Mouse (Mus musculus) cerebellum, adult 8-10 months (tissue): ENCODE data around the gene Pam.
"Not testable (repeated sequence)": the region's sequence is repeated elsewhere in the genome, so short reads cannot be mapped to it uniquely, and the experiment has no call there.

ENCODE experiments used
- DNase-seq: peaks from one replicate; pipeline ENCODE4 v3.0.0; 2022

Pam gene

DNA sequence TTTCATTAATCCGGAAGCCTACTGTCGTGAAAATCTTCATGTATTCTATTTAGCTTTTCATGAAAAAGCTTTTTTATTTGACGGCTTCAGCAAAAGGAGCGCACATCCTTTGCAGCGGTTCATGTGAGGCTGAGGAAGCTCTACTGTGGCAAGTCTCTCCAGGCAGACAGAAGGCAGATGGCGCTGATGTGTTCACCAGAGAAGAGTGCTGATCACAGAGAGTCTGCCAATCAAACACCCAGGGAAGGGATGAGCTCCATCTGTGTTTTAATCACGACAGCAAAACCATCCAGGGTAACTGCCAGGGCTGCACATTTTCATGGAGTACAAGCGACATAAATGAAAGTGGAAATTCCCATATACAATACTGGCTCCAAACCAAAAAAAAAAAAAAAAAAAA is 63.6 kb downstream of the Pam start:
- no peak for DNase-seq

- DNase-seq: no peak
These were observed 66.4 kb downstream of the Pam start for GRCm38 (mm10) chr1:98029025-98029424.

DNA sequence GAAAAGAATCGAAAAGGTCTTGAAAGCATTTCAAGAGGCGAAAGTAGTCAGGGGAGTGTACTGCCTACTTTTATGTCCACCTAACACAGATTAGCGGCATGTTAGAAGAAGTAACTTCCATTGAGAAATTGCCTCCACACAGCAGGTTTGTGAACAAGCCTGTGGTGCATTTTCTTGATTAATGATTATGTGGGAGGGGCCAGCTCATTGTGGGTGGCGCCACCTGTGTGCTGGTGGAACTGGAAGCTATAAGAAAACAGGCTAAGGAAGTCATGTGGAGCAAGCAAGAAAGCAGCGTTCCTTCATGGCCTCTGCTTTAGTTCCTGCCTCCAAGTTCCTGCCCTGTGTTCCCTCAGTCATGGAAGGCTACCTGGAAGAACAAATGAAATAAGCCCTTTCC is 67.0 kb downstream of the Pam start:
- DNase-seq: no peak

DNA sequence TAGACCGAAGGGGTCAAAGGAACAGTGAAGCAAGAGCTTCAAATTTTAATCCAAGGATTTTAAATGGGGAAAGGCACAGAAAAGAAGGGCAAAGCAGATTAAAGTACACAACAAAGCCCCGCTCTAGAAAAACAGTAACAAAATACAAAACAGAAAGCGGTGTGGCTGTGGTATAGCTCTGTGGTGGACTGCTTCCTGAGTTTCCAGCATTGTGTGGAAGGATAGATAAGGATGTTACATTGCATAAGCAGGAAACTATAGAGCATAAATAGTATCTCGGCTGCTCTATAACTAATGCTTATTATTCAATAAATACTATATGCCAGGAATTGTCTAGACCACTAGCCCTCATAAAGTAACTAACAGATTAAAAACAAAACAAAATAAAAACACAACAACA is 67.5 kb downstream of the Pam start:
- DNase-seq: no peak

DNA sequence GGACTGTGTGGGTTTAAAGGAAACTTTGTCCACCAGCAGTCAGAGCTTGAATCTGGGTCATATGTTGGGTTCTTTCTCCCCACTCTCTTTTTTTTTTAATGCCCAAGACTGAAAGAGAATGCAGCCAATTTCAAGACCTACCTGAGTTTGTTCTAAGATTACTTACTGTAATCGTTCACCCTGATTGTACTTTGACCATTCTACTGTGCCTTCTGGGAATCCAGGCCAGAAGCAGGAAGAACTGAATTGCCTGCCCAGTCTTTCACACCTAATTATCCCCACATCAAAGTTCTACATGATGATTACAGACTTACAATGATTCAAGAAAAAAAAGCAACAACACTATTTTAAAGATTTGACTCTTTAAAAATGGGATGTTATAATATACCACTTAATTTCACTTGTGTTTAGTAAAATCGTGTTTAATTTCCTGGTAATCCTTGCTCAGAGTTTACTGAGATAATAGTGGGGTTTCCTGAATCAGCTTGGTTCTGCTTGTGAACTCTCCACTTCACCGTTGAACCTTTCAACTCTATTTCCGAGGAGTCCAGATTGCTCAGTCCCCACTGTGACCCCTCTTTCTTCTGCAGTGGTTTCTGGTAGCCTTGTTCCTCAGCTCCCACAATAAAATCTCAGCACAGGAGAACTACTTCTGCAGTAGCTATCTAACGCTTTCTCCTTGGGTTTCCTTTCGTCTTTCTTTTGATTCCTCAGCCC is 69.4 kb downstream of the Pam start:
- DNase-seq: no peak

DNA sequence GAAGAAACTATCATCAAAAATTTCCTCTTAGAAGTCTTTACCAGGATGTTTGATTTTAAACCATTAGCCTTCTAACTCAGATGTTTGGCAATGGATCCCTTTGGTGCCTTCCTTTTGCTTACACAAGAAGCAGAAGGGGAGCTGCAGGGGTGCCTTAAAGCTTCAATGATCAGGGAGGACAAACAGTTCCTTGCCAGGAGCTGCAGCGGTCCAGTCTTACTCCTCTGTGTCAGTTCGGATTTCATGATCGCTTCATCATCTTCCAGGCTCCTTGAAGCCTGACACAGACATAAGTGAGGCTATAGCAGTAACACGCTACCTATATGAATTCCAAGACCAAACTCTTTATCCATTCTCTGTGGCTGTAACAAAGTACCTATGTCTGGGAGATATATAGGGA is 71.6 kb downstream of the Pam start:
- DNase-seq: no peak

GRCm38 (mm10) chr1:98018987-98019386 is 76.5 kb downstream of the Pam start:
- DNase-seq: no peak

GRCm38 (mm10) chr1:98016004-98016848 is 79.2 kb downstream of the Pam start:
- DNase-seq: no peak

DNA sequence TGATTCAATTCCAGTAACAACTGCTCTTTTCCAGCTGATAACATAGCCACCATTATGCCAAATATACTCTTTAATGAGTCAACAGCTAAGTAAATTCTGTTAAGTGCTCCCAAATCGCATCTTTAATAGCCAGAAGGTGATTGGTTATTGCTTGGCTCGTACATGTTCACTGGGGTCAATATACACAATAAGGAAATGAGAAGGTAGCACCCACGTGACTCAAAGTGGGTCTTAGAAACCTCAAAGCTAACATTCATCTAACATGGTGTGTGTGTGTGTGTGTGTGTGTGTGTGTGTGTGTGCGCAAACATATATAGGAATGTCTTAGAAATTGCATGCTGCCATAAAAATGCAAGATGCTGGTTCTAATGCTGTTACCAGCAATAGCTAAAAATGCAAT is 79.9 kb downstream of the Pam start:
- no peak for DNase-seq

DNA sequence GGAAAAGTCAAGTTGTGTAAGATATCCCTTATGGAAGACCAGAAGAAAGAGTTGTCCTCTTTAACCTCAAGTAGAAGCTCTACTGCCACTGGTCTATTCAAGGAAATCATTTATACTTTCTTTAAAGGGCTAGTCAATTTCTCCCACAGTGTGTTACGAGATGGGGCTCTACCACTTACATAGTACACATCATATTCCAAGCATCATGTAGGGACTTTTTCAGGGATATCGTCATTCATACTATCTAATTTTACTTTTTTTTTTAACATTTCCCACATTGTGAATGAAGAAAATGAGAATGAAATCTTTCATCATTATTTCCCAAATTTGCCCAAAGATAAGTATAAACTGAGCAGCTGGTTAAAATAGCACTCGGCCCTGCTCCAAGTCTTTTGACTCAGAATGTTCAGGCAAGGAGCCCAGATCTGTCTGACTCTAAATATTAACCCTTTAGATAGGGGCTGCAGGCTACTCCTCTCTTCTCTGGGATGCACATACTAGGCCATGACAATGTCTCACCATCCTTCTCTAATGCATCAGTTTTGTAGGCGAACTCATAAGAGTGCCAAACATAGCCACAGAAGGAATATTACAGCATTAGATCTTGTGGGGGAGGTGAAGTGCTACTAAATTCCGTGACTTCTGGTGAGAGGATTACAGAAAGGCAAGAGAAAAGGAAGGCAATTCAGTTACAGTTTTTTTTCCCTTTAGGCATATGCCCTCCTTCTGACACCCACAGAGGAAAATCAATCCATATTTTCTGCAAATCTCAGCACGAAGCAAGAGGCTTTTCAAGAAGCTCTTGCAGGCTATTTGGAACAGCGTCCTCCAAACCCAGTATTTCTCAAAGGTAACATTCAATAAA is 92.7 kb downstream of the Pam start:
- no peak for DNase-seq

DNA sequence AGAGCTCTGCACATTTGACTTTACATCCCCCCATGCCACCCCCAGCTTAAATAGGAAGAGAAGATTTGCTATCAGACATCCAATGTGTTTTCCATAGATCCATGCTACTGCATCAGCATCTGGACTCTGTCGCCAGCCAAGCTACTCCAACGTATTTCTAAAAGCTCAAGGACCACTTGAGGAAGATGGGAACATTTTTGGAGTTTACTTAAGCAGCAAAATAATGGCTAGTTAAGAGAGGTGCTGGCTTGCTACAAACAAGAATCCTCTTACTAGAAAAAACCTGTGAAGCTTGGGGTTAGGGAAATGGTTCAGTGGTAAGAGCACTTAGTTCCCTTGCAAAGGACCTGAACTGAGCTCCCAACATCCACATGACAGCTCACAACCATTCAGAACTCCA is 96.0 kb downstream of the Pam start:
- no peak for DNase-seq

DNA sequence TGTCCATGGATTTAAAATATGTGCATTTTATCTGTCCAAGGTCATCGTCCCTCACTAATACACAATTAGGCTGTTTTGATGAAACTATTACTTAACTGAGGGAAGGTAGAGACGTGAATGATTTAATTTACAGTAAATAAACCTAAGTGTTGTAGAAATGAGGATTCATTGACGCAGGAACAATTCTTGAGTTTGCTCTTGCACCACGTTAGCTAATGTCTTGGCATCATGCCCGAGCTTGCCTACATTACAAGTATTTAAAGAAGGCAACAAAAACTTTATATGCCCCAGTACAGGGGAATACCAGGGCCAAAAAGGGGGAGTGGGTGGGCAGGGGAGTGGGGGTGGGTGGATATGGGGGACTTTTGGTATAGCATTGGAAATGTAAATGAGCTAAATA is 96.5 kb downstream of the Pam start:
- DNase-seq: not testable (repeated sequence)

- DNase-seq: no peak
These were observed 98.4 kb downstream of the Pam start for GRCm38 (mm10) chr1:97997088-97997487.

- no peak for DNase-seq
These were observed 103.5 kb downstream of the Pam start for GRCm38 (mm10) chr1:97991976-97992375.

GRCm38 (mm10) chr1:97983189-97983588 is 112.3 kb downstream of the Pam start:
- no peak for DNase-seq

DNA sequence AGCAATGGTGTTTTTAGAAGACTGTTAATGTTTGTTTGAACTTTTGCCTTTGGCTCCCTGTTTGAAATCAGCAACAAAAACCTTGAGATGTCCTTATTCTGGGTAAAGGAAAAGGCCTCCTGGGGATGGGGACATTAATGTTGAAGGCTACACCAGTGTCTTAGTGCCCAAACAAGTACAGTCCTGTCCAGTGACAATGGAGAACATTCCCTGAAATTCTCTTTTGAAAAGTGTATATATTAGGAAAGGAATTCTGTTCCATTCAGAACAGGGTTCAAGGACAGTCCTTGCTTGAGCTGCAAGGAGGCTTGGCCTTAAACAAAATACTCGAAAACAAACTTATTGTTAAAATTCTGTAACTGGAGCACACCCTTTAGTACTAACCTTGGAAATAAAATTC is 116.0 kb downstream of the Pam start:
- no peak for DNase-seq

DNA sequence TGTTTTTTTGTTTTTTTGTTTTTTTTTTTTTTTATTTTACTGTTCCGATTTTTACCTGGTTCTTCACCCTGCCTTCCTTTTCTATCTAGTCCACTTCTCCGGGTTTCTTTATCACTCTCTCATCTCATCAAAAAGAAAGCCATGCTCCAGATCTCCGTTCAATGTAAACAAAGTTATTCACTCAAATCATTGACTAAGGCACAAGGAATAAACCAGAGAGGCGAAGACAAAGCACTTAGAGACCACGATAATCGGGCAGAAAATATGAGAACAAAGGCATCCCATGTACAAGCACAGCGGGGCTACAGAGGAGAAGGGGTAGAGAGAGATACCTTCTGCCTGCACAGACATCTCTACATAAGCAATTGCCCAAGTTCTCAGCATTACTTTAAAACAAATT is 117.9 kb downstream of the Pam start:
- DNase-seq: no peak

- peak; percentile 39 for DNase-seq
These were observed 118.5 kb downstream of the Pam start for GRCm38 (mm10) chr1:97976873-97977473.

- no peak for DNase-seq
These were observed 119.4 kb downstream of the Pam start for GRCm38 (mm10) chr1:97976072-97976471.

GRCm38 (mm10) chr1:97974968-97975367 is 120.5 kb downstream of the Pam start:
- no peak for DNase-seq

GRCm38 (mm10) chr1:97969765-97970164 is 125.7 kb downstream of the Pam start:
- no peak for DNase-seq

DNA sequence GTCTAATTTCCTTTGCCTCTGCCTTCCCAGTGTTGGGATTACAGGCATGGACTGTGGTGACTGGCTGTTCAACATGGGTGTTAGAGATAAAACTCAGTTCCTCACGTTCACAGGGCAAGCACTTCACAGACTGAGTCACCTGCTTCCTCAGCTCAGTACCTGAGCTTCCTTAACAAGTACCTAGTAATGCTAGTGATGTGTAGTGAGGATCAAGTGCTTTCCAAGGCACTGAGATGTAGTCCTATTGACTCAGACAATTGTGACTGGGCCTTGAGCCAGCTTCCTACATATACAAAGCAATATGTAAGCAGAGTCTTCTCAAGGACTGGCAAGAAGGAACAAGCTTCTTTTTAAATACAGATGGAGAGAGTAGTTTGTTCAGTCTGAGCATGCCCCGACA is 131.7 kb downstream of the Pam start:
- no peak for DNase-seq

- no peak for DNase-seq
These were observed 133.3 kb downstream of the Pam start for GRCm38 (mm10) chr1:97962134-97962533.
